Mouse (Mus musculus) gastrocnemius, adult 18-20 months (tissue): ENCODE results near the gene Idh2. TPM values are rescaled to one million over a fixed set of nuclear protein-coding genes. Genes with fewer than 3 reads are reported as not detected.
"Not testable (repeated sequence)": the region's sequence is repeated elsewhere in the genome, so short reads cannot be mapped to it uniquely, and the experiment has no call there.

ENCODE experiments used
- DNase-seq: peaks from one replicate; pipeline ENCODE4 v3.0.0; 2021; ENCODE audit warnings: low spot score
- long read RNA-seq, 2 experiments: library from polyadenylated mRNA; stranded (forward); transcript quantifications; one replicate each; pipeline ENCODE4 v2.0.0; 2021
- total RNA-seq, 2 experiments: library from RNA; stranded (reverse); gene quantifications; 2 replicates each; pipeline ENCODE4 v1.2.3; 2021

The Idh2 gene
- 100 to 1,000 TPM; 317 to 516 TPM for total RNA-seq
- long read RNA-seq, experiment 1, transcript Idh2-201 (11 exons, 1,745 nt), result major isoform, 187 of 206 reads
- long read RNA-seq, experiment 1, partial matches to known transcripts, result 8 of 206 reads
- long read RNA-seq, experiment 1, other reads (novel, unspliced or antisense), result 11 of 206 reads
- long read RNA-seq, experiment 2, transcript Idh2-201 (11 exons, 1,745 nt), result major isoform, 161 of 183 reads
- long read RNA-seq, experiment 2, partial matches to known transcripts, result 6 of 183 reads
- long read RNA-seq, experiment 2, other reads (novel, unspliced or antisense), result 13 of 183 reads

GRCm38 (mm10) chr7:80115224-80115590, at the start of gene Idh2:
TSS of gene Idh2 (minus strand) at chr7:80115392.
- DNase-seq, result peak; percentile 94

GRCm38 (mm10) chr7:80160945-80161306, 45.7 kb upstream of the Idh2 start:
- peak; percentile 55 for DNase-seq

DNA sequence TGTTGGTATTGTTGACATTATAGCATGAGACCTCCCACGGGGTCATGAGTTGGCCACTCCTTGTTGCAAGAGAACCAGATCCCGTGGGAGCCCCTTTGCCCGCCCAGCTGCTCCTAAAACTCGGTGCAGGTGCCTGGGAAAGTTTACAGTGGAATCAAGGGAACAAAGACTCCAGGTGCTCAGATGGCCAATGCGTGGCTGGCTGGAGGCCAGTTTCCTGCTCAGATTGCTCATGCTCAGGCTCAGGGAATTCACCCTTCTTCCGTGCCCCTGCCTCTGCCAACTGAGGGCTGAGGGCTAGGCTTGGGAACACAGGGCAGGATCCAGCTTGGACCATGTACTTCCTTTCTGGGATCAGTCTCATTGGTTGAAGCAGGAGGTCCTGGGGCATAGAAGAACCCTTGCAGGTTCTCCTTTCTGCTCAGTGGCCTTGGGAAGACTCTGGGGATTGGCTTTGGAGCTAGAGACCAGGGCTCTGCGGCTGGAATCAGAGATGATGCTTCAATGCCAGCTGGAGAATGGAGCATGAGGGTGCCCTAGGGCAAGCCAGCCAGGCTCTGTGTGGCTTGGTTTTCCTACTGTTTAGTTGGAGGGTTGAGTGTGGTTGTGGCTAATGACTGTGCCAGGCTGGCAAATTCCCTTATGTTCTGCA, 45.2 kb upstream of the Idh2 start:
- no peak for DNase-seq

DNA sequence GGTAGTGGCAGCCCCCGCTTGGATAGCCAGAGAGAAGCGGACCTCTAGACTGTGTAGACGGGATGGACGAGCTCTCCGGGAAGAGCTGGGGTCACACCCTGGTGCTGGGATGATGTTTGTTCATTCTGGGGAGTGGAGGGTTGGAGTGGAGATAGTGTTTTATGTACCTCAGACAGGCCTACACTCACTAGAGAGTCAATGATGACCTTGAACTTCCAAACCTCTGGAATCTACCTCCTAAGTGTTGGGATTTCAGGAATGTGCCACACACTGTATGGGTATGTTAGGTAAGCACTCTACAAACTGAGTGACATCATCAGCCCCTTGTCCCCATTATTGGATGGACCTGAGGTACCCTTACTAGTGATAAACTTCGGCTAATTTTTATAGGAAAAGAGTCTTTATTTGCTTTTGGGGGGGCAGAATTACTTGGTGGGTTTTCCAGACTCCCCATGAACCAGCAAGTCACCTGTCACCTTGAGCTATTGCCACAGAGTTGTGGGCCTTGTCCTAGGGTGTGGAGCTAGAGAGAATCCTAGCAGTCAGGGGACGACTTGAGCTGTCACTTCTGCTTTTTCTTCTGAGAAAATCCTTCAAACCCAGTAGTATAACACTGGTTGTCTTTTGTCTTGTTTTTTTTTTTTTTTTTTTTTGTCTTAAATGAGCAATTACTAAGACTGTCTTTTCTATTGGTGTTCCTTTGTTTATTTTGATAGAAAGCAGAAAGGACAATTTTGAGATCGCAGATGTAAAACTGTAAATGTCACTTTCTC, 43.5 kb upstream of the Idh2 start:
- no peak for DNase-seq

GRCm38 (mm10) chr7:80156711-80157227, 41.6 kb upstream of the Idh2 start:
- no peak for DNase-seq

DNA sequence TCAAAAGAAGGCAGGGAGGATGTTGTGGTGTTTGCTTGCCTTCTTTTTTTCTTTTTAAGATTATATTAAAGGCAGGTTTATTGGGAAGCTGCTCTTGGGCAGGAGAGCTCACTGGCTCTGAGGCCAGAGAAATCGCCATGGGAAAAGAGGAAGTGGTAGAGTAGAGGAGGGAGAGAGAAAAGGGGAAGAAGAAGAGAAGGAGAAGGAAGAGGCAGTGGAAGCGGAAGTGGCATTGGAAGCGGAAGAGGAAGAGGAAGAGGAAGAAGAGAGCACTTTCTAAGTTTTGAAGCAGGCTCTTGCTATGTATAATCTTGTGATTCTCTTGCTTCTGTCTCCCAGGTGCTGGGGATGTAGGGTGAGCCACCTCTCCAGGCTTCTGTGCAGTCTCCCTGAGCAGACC, 39.5 kb upstream of the Idh2 start:
- no peak for DNase-seq

DNA sequence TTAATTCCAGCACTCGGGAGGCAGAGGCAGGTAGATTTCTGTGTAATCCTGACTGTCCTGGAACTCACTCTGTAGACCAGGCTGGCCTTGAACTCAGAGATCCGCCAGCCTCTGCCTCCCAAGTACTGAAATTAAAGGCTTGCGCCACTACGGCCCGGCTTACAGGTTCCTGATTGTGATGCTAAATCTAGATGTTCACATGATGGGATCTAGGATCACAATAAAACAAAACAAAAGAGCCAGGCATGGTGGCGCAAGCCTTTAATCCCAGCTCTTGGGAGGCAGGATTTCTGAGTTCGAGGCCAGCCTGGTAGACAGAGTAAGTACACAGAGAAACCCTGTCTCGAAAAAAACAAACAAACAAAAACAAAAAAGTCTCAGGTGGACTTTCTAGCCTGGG, 37.6 kb upstream of the Idh2 start:
- DNase-seq, result no peak

GRCm38 (mm10) chr7:80152152-80152551, 37.0 kb upstream of the Idh2 start:
- DNase-seq, result no peak

- DNase-seq, result no peak
Observed at GRCm38 (mm10) chr7:80149356-80149755, 34.2 kb upstream of the Idh2 start.

- no peak for DNase-seq
Observed at GRCm38 (mm10) chr7:80146077-80146476, 30.9 kb upstream of the Idh2 start.

GRCm38 (mm10) chr7:80144695-80145094, 29.5 kb upstream of the Idh2 start:
- DNase-seq, result no peak

- no peak for DNase-seq
Observed at GRCm38 (mm10) chr7:80143331-80144273, 28.4 kb upstream of the Idh2 start.

- DNase-seq, result peak; percentile 58
Observed at GRCm38 (mm10) chr7:80140815-80141214, 25.6 kb upstream of the Idh2 start.

GRCm38 (mm10) chr7:80138375-80138774, 23.2 kb upstream of the Idh2 start:
- no peak for DNase-seq

GRCm38 (mm10) chr7:80135173-80135532, 20.0 kb upstream of the Idh2 start:
- DNase-seq, result no peak

DNA sequence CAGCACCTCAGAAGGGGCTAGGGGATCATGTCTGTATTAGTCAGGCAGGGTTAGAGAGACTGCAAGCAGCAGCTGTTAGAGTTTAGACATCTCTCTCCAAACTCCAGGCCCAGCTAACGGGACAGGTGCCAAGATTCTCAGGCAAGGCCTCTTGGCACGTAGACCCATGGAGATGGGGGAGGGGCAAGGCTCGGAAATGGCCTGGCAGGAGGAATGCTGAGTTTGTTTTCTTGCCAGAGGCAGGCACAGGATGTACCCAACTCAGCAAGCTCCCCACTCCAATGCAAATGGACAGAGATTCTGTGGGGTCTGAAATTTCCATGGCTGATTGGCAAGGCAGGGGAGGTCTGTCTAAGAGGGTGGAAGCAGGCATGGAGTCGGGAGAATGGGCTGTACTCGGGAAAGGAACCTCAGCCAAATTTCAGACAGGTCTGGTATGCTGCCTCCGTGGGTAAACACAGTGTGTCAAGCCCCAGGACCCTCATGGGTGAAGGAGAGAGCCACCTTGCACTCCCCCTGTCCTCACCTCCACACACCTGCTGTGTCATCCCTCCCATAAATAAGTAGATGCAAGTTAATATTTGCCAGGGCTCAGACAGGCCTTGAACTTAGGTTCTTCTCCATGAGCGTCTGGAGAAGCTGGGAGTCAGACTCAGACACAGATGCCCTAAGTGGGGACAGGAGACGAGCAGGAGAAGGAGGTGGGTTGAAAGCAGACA, 19.4 kb upstream of the Idh2 start:
- DNase-seq, result peak; percentile 95

GRCm38 (mm10) chr7:80132541-80132940, 17.3 kb upstream of the Idh2 start:
- peak; percentile 49 for DNase-seq

DNA sequence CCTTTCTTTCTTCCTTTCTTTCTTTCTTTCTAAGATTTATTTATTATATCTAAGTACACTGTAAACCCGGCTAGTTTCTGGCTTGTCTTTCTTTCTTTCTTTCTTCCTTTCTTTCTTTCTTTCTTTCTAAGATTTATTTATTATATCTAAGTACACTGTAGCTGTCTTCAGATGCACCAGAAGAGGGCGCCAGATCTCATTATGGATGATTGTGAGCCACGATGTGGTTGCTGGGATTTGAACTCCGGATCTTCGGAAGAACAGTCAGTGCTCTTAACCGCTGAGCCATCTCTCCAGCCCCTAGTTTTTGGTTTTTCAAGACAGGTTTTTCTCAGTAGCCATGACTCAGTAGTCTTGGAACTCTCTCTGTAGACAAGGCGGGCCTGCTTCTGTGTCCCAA, 16.1 kb upstream of the Idh2 start:
- DNase-seq, result not testable (repeated sequence)

GRCm38 (mm10) chr7:80130344-80131055, 15.3 kb upstream of the Idh2 start:
- peak; percentile 47 for DNase-seq

- DNase-seq, result peak; percentile 74
Observed at GRCm38 (mm10) chr7:80129278-80129677, 14.1 kb upstream of the Idh2 start.
